Mouse (Mus musculus) left cerebral cortex, adult 11 months (tissue): ENCODE measurements around the gene Dcaf8.

ENCODE experiments used
- DNase-seq: peaks from one replicate; pipeline ENCODE4 v3.0.0; 2022; ENCODE audit warnings: low spot score

The Dcaf8 gene

DNA sequence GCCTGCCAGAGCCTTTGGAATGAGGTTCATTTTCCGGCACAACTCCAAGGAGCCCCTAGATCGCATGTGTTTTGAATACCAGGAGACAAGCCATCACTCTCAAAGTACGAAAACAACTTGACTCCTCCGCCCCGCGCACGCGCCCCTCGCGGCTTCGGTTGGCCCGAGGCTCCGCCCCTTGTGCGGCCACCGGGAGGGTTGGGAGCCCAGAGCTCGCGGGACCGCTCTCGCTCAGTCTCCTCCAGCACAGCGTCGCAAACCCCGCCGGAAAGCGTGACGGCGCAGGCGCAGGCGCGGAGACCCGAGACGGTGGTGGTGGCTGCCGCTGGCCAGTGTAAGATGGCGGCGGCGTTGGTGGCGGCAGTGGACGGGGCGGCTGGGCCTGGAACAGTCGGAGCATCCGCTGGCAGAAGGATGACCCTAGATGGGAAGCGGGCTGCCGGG lies at the start of gene Dcaf8:
Dcaf8 (plus strand) TSS at position 250 of the 444 bp plus-strand sequence.
- DNase-seq: peak; percentile 93

DNA sequence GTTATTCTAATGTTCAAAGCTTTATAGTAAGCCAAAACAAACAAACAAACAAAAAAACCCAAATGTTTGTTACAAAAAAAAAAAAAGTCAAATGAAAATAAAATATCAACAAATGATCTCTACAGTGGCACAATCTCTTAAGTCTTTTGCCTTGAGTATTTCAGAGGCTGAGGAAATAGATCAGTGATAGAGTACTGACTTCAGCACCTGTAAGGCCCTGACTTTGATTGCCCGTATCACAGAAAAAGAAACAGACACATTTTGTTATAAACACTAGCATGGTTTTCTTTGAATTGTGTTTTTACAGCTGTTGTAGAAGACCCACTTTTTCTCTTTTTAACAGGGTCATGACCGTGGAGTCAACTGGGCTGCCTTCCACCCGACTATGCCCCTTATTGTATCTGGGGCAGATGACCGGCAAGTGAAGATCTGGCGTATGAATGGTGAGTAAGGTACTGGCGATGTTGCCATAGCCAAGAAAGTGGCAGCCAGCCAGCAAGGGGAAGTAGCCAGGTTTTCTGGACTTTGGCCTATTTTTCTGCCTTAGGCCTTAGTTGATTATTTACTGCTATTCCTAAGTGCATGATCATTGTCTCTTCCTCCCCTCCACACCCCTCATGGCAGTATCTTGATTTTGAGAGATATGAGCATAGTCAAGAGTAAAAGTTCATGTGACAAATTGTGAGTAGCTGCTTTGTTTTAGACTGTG lies 48.4 kb upstream of the Dcaf8 start:
- DNase-seq: no peak

DNA sequence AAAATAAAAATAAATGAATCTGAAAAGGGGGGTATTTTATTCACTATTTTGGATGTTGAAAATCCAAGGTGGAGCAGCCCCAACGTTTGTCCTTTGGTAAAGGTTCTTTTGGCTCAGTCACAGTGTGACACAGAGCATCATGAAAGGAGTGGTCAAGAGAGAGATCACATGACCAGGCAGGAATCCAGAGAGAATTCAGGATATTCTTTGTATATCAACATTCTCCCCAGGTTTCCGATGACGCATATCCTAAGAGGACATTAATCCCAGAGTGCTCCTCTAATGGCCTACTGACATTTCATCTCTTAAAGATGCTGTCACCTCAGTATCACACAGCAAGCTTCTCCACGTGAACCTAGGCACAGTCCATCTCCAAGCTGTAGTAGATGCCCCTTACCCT lies 44.3 kb upstream of the Dcaf8 start:
- DNase-seq: no peak

DNA sequence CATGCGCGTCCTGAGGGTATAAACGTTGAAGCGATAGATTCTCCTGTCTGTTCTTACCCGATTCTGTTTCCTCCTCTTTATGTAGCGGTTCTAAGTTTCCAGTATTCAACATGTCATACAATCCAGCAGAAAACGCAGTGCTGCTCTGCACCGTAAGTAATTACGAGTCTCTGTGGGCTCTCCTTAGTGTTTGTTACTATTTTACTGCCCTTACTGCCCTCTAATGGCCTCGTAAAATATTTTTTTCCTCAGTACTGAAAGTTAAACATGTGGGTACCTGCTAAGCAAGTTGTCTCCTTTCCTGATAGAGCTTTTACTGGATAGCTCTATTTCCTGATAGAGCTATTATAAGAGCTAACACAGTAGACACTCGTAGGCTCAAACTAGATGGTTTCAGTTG lies 42.8 kb upstream of the Dcaf8 start:
- DNase-seq: no peak

DNA sequence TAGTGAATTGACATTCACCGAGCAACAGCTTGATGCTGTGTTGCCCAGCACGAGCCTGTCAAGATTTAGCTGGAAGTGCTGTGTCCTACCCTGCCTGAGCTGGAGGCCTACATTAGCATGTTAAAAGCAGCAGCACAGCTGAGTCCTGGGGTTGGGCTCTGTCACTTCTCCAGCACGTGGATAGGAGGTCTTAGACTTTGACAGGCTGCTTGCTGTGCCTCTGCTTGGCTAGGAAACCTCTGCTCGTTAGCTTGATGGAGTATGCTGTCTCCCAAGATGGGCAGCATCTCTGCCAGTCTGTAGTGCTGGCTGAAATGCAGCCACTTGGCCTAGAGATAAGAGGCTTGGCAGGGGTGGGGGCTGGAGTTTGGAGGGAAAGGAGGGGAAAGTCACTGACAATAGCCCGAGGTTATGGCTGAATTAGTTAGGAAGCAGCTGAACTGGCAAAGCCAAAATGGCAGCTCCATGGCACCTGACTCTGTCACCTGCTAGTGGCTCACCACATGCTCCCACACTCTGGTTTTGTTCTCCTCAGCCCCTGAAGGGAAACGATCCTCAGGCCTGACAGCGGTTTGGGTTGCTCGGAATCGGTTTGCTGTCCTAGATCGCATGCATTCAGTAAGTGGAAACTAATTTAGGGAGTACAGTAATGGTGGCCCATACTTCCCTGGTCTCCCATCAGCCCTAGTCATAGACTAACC lies 40.0 kb upstream of the Dcaf8 start:
- no peak for DNase-seq

DNA sequence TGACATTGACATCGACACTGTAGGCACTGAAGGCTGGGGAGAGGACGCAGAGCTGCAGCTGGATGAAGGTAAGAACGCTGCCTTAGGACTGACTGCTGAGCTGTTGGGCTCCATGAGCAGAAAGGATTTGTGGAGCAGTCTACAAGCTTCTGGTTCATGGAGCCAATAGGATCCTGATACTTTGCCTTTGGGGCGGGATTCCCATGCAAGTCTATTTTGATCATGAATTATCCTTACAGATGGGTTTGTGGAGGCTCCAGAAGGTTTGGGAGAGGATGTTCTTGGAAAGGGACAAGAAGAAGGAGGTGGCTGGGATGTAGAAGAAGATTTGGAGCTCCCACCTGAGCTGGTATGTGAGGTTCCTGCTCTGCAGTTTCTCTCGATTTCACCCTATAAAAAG lies 30.9 kb upstream of the Dcaf8 start:
- no peak for DNase-seq

DNA sequence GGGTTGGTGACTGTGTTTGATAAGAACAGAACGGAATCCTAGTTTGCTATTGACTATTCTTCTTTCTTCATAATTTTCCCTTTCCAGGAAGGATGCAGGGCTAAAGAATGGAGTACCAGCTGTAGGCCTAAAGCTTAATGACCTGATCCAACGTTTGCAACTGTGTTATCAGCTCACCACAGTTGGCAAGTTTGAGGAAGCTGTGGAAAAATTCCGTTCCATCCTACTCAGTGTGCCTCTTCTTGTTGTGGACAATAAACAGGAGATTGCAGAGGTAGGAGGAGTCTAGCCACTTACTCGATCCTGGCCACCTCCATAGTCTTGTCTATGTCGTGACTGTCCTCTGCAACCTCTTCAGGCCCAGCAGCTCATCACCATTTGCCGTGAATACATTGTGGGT lies 28.8 kb upstream of the Dcaf8 start:
- no peak for DNase-seq

DNA sequence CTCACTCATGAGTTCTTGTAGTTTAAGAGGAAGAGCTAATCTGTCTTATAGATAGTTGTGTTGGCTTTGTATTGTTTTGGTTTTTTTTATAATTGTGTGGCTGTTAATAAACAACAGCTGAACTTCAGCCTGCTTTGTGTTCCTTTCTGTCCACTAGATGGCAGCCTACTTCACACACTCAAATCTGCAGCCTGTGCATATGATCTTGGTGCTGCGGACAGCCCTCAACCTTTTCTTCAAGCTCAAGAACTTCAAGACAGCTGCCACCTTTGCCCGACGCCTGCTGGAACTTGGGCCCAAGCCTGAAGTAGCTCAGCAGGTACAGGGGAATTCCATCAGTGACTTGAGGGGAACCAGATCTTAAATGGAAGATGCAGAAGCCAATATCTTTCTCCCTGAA lies 28.2 kb upstream of the Dcaf8 start:
- no peak for DNase-seq

DNA sequence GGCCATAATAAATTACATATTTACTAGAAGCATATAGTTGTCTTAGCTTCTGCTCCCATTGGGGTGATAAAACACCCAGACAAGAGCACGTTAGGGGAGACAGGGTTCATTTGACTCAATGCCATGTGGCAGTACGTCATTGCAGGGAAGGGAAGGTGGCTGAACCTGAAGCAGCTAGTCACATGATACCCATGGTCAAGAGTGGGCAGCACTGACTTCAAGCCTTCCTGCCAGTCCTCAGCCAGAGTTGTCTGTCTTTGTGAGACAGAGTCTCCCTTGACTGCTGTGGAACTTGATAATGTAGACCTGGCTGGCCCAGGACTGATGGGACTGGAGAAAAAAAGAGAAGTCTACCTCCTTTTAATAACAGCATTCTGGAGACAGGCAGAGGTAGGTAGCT lies 25.2 kb upstream of the Dcaf8 start:
- no peak for DNase-seq

DNA sequence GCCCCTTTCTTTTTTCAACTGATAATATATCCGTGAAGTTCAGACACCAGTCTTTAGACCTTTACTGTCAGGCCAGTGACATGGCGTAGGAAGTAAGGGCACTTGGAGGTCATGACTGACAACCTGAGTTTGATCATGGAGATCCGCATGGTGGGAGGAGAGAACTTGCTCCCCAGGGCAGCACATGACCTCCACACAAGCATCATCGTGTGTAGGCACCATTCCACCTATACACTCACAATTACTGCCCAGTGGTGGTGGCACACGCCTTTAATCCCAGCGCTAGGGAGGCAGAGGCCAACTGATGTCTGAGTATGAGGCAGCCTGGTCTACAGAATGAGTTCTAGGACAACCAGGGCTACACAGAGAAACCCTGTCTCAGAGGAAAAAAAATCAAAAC lies 23.3 kb upstream of the Dcaf8 start:
- no peak for DNase-seq

DNA sequence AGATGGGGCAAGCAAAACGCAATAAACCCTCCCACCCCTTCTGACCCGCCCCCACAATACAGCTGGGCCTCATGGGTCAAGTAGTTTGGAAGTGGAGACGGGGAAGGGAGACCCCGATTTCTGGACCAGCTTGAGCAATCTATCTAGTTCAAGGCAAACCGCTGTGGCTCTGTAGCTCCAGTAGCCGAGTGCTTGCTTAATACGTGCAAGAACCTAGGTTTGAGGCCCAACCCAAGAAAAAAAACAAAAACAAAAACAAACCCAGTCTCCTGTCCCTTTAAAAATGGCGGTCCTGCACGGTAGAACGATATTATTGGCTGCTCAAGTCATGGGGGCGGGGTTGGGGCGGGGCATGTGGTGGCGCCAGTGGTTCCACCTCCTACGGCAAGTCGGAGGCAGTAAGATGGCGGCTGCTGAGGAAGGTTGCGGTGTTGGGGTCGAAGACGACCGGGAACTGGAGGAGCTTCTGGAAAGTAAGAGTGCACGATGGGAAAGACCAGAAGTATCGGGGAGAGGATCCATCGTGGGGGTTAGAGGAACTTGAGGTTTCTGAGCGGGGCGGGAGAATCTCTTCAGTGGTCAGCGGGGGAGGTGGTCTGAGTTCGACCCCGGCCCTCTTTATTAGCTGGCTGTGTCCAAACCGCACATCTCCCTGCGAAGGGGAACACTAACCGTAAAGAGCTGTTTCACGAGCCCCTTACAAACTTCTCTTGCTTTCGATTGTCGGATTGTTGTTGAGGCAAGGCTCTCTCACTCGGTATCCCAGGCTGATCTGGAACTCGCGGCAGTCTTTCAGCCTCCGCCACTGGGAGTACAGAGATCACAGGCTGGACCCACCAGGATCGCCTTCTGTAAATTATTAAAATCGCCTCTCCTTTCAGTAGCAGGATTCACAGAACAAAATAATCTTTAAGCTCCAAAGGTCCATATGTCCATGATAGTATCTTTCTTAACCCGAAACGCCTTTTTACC lies 21.2 kb upstream of the Dcaf8 start, which contains the start of gene Pex19:
Pex19 (plus strand) TSS at position 380 of the 972 bp plus-strand sequence.
- peak; percentile 58 for DNase-seq

DNA sequence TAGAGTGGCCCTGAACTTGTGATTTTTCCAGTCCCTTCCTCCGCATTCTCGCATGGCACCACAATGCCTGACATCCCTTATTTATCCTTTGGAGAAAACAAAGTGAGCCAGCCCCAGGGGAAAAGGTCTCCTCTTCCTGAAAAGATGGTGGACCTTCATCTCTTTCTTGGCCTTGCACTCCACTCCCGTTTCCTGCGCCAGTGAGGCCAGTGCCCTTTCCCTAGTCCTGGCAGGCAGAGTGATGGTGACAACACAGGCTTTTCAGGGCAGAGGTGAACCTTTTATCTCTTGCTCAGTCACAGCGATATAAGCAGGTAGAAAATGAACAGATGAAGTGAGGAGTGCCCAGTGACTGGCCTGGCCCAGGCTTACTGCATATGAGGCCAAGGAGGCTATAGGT lies 20.4 kb upstream of the Dcaf8 start:
- DNase-seq: no peak

DNA sequence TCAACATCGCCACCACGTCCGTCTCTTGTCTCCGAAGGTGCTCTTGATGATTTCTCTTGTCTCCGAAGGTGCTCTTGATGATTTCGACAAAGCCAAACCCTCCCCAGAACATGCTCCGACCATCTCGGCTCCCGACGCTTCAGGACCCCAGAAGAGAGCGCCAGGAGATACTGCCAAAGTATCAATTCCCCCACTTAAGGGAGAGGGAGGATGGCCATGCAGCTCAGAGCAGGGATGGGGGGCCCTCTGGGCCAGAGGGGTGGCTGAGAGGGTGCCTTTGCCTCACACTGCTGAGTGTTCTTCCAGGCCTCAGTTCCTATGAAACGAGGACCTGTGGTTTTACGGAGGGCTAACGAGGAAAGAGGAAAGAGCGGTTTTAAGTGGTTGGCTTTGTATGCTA lies 19.3 kb upstream of the Dcaf8 start:
- DNase-seq: no peak

DNA sequence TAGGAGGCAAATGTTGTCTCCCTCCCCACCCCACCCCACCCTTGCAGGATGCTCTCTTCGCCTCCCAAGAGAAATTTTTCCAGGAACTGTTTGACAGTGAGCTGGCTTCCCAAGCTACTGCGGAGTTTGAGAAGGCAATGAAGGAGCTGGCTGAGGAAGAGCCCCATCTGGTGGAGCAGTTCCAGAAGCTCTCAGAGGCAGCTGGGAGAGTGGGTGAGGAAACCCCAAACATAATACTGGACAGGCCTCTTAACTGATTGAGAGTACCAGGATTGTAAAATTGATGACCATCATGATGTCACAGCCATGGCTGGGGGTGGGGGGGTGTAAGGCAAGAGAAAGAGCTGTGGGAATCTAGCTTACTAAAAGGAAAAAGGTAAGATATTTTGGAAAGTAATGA lies 18.8 kb upstream of the Dcaf8 start:
- DNase-seq: no peak

DNA sequence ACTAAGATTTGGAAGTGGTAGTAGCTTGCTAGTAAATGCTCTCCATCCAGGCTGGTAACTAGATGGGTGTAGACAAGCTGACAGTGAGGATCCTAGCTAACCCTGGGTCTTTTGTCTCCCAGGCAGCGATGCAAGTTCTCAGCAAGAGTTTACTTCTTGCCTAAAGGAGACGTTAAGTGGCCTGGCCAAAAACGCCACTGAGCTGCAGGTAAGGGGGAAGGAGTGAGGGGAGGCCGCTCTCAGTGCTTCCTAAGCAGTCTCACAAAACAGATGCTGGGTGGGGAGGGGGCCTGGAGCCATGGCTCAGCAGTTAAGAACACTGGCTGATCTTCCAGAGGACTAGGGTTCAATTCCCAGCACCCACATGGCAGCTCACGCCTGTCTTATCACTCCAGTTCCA lies 18.1 kb upstream of the Dcaf8 start:
- DNase-seq: no peak

DNA sequence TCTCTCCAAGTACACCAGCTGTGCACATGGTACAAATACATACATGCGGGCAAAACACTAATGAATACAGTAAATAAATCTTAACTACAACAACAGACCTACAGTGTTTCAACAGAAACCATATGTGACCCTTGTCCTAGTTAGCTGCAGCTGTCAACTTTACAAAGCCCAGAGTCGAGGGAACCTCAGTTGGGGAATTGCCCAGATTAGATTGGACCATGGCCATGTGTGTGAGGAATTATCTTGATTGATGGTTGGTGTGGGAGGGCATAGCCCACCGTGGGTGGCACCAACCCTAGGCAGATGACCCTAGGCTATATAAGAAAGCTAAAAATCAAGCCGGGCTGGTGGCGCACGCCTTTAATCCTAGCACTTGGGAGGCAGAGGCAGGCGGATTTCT lies 15.6 kb upstream of the Dcaf8 start:
- no peak for DNase-seq

DNA sequence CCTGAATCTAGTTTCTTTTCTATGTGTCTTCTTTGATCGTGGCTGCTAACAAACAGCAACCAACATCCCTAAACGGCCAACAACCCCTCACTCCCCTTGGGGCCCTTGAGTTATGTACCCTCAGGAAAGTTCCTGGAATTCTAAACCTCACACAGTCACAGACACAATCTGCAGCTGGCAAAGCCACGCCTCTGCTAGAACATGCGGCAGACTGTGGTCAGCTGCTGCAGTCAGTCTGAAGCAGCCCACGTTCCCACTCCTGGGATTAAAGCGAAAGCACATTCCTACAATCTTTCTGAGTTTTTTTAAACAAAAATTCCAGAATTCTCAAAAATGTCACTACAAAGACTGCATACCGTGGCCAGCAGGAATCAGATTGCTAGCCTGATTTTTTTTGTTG lies 14.3 kb upstream of the Dcaf8 start:
- DNase-seq: no peak

DNA sequence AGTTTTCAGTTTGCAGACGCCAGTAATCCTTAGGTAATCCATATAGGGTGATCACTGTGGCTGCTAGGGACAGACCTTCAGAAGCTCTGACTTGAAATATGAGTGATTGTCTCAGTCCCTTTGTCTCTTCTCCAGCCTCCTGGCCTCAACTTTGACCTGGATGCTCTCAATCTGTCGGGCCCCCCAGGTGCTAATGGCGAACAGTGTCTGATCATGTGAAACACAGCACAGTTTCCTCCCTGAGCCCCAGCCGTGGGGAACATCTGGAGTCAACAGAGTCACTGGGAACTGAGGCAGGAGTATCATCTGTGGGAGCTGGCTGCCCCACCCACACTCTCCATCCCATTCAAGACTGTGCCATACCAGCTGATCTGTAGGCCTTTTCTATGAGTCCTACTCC lies 13.8 kb upstream of the Dcaf8 start:
- DNase-seq: no peak

DNA sequence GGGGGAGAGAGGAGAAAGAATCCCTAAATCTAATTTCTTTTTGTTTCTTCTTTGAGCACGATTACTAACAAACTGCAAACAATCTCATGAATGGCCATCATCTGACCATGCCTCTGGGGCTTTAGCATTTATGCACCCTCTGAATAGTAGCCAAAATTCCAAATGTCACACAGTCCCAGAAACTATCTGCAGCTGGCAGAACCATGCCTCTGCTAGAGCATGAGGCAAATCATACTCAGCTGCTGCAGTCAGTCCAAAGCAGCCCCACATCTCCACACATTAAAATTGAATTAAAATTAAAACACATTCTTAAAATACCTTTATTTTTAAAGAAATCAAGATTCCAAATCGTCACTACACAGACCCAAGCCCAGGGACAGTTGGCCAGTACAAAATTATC lies 7.7 kb upstream of the Dcaf8 start:
- no peak for DNase-seq

DNA sequence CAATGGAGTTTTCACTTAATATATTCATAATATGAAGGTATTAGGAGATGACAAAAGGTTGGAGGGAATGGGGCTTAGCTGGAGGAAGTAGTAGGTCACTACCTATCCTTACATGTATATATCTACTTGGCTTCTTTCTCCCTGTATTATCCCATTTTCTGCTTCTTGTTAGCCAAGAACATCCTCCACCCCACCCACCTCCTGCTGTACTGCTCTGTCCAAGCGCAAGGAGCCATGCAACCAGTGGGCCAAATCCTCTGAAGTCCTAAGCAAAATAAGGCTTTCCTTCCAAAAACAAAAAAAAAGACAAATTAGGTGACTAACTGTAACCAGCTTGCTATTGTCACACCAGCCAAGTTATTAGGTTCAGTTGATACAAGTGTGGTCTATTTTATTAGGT lies 7.1 kb upstream of the Dcaf8 start:
- DNase-seq: no peak

DNA sequence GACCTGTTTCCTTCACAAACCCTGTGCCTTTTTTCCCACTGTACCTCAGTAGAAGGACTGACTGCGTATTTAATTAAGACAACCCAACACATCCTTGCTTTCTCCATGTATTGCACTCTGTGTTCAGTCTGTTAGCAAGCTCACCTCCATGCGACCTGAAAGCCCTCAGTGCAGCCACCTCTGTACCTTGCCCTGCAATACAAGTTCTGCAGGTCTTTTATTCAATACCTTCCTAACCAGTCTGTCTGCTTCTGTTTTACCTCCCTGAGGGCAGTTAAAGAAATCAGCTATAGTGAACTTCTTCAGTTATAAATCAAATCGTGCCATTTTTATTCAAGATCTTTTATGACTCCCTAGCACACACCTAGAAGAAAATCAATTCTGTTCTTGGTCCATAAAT lies 6.4 kb upstream of the Dcaf8 start:
- DNase-seq: no peak

DNA sequence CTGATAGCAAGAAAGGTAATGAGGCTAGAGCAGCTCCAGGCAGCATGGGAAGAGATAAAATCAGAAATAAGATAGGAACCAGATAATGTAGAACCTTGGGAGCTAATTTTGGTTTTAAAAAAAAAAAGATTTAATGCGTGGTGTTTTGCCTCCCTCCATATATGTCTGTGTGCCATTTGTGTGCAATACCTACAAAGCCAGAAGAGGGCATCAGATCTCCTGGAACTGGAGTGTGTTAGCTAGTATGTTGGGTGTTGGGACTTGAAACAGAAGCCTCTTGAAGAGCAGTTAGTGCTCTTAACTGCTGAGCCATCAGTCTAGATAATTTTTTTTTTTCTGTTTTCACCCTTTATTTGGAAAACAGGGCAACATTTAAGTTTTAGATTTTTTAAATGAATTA lies 4.3 kb upstream of the Dcaf8 start:
- DNase-seq: peak; percentile 62
